Mouse (Mus musculus) CH12F3 (cell line): ENCODE data around the gene Crabp2.
"Not testable (repeated sequence)": the region's sequence is repeated elsewhere in the genome, so short reads cannot be mapped to it uniquely, and the experiment has no call there.

ENCODE experiments used
- in situ Hi-C: fragments of 300-500 bp; cut with MboI; formaldehyde crosslinking; loops from 2 replicates; pipeline ENCODE4 v1.14.3; 2020; ENCODE audit warnings: low sequenced_read_pairs

Gene Crabp2

DNA sequence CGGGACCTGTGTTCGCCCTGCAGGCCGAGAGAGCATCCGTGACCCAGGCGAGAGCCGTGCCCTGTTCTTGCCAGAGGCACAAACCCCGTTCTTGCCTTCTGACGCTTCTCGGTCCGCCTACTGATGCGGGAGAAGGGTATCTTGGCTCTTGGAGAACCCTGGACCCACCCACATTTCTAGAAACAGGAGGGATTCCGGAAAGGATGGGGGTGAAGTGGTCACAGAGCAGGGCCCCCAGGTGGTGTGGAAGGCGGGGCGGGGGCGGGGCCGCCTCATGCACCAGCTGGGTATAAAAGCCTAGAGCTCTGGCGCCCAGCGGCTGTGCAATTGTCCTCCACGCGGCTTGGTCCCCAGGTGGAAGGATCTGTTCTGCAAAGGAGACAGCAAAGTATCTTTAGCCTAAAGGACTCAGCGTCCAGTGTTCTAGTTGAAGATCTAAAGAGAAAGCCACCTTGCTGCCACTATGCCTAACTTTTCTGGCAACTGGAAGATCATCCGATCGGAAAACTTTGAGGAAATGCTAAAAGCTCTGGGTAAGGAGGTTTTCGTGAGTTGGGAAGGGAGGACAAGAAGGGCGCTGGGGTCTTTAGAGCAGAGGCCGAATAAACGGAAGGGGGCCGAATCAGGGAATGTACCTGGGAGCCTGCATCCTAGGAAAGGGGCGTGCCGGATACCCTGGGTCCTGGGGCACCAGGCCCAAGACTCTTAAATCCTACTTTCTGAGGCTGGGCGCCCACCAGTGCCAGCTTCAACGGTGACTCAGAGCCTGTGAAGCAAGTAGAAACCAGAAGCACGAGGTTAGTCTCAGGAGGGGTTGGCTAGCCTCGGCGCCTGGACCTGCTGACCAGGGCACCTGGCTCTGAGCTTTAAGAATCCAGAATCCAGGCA, at the start of gene Crabp2:
Gene Crabp2 (plus strand): TSS at position 289 of the 888 bp plus-strand sequence.
- in situ Hi-C loops, result no loop called here

DNA sequence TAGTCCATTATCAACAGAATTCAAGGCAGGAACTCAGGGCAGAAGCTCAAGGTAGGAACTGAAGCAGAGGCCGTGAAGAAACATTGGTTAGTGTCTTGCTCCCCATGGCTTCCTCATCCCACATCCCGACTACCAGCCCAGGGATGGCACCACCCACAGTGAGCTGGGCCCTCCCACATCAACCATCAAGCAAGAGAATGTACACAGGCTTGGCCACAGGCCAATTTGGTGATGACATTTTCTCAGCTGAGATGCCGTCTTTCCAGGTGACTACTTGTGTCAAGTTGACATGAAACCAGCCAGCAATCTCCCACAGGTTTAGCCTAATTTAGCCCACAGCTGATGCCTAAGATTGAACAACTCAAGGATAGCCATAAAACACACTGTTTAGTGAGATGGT, 49.2 kb upstream of the Crabp2 start:
- in situ Hi-C loops, result no loop called here

DNA sequence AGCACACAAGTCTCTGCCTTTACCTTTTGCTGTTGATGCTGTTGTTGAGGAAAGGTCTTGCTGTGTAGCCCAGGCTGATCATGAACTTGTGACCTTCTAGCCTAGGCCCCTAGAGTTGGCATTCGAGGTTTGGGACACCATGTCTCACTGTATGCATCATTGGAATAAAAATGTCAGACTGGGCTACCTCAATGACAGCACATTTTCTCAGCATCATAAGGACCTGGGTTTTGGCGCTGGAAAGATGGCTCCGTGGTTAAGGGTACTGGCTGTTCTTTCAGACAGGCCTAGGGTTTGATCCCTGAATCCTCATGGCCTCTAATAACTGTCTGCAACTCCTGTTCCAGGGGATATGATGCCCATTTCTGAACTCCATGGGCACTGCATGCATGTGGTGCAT, 48.7 kb upstream of the Crabp2 start:
- in situ Hi-C loops, result no loop called here

DNA sequence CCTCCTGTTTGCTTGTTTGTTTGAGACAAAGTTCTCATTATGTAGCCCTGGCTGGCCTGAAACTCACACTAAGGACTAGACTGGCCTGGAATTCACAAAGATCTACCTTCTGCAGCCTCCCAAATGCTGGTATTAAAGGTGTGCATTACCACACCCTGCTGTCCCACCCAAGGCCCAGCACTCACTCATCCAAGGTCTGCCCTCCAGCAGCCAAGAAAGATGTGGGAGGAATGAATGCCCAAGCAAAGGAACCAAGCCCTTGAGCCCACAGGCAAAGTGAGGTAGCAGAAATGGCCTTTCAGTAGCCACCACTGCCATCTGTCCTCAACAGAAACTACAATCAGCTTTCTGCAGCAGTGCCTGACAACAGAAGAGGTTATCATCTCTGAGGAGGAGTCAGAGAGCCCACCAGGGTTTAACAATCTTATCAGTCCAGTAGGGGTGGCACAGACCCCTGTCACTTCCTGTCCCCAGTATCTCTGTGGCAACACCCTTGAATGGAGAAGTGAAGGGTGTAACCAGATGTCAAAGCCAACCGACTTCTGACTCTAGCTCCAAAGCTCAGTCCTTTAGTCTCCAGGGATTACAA, 47.3 kb upstream of the Crabp2 start:
- in situ Hi-C loops, result no loop called here

DNA sequence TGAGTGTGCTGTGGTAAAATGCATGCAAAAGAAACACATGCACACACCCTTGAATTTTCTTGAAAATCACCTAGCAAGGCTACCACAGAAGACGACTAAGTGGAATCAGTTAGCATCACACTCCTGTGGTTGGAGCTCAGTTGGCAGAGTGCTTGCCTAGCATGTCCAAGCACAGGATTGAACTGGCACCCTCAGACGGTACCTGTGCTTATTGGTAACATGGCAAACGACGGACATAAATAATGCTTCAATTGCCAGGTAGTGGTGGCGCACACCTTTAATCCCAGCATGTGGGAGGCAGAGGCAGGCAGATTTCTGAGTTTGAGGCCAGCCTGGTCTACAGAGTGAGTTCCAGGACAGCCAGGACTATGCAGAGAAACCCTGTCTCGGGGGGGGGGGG, 46.5 kb upstream of the Crabp2 start:
- in situ Hi-C loops, result not testable (repeated sequence)

DNA sequence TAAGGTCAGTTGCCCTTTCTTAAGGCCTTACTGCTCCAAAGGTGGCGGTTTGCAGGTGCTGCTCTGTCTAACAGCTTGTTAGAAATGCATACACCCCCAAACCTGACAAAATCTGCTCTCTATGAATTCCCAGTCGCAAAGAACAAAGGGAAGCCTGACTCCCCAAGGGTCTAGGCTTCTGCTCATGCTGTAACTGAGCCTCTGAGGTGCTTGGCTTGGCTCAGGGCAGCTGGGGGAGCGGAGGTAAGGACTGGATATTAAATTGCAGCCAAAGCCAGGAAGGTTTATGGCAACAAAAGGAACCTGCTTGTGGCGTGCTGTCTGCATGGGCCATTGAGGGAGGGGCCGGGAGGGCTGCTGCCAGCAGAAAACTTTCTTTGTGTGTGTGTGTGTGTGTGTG, 44.6 kb upstream of the Crabp2 start:
- in situ Hi-C loops, result no loop called here

DNA sequence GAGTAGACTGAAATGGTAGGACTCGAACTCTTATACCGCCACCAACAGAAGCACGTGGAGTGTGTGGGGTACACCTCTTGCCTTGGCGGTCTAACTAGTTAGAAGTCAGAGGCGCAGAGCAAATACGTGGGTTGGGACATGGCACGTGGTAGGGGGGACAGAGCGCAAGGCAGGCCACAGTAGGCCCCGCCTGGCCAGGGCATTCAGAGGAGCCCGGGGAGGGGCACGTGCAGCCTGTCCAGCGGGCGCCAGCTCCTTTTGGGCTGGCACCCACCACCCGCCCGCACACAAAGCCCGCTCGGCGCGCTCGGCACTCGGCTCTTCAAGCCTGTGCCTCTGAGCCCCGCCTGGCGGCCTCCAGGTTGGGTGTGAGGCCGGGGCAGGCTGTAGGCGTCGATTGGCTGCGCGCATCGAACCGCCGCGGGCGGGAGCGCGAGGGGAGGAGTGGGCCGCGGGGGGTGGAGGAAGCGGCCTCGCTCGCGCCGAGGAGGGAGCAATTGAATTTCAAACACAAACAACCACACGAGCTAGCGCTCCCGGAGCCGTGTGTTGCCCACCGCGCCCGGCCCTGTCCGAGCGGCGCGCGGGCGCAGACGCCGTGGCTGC, 42.5 kb upstream of the Crabp2 start, which contains the start of gene Hdgf:
Gene Hdgf (plus strand): TSS at position 442 of the 606 bp plus-strand sequence.
- in situ Hi-C loops, result no loop called here

DNA sequence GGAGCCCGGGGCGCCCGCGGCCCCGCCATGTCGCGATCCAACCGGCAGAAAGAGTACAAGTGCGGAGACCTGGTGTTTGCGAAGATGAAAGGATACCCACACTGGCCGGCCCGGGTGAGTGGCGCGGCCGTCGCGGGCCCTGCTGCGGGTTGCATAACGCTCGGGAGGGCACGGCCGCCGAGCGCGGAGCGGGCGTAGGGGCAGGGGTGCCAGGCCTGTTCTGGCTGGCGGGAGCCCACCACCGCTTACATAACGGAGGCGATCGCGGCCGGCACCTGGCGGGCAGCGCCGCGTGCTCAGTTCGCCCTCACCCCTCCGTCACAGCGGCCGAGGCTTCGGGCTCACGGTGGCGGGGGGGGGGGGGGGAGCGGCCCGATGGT, 41.9 kb upstream of the Crabp2 start:
- in situ Hi-C loops, result no loop called here

DNA sequence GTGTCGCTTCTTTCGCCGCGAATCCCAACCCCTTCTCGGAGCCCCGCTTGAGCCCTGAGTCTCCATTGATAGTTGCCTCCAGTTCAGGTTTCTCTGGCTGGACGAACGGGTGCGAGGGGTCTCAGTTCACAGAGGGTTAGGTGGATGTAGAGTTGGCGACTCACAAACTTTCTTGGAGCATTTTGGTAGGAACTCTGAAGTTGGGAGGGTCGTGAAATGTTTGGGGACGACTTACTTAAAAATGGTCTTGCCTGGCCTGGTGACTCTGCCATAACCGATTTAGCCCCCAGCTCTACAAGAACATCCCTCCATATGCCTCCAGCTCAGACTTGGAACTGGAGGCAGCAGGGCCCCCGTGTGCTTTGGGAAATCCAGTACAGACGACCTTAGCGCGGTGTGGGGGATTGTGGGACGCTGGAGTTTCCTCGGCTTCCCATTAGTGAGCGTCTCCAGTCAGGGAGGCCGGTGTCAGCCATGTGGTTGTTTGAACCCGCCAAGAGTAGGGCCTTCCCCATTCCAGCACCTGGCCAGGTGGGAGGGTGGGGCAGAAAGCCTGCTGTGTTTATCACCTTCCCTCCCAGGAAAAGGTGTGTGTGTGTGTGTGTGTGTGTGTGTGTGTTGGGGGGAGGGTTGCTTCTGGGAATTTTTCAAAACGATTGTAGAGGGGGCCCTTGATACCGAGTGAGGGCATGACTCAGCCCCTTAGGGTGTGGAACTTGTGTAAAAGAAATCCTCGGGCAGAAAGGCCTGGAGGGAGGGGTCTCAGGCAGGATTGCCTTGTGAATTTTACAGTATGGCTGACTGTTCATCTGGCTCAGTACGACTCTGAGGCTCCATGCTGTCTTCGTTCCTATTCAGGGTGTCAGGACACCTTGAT, 41.2 kb upstream of the Crabp2 start:
- in situ Hi-C loops, result no loop called here

DNA sequence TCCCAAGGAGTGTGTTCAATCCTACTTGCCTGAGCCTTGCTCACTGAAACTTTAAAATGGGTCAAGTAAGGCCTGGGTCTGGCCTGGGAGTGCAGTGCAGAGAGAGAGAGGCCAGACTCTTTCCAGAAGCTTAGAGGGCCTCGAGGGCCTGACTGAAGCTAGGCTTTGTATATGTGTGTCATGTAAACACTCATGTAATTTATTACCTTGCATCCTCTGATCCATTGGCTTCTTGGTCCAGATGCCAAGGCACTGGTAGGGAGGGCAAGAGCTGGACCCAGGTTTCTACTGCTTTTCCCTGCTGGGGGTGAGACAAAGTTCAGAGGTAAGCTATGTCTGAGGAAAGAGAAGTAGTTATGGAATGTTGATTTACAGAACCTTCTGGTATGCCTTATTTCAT, 40.6 kb upstream of the Crabp2 start:
- in situ Hi-C loops, result no loop called here

DNA sequence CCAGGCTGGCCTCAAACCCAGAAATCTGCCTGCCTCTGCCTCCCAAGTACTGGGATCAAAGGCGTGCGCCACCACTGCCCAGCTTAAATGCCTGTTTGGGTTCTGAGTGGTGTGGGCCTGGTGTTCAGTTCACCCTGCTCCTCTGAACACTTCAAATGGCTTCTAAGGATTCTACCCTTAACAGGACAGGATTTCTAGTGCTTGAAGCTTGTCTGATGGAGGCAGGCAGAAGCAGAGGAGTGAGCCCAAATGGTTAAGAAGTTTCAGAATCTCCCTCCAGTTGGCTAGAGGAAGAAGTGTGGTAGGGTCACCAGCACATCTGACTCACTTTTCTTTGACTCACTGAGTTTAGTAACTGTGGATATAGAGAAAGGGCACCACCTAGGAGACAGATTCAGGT, 39.1 kb upstream of the Crabp2 start:
- in situ Hi-C loops, result no loop called here

DNA sequence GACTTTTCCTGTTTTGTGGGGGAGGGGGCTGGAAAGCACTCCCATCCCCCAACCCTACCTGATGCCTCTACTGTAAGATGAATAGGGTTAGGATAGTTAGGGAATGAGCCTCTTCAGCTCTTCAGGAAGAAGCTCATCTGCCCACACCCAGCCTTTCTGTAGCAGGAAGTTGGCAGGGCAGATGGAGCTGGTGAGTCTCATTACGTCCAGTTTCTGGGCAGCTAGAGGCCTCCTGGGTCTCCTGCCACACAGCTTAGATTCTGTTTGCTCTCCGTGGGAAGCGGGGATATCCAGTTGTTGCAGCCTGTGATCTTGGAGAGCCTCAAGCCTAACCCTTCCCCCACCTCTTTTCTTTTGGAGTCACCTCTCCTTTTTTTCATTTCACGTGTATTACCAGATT, 38.6 kb upstream of the Crabp2 start:
- in situ Hi-C loops, result no loop called here

DNA sequence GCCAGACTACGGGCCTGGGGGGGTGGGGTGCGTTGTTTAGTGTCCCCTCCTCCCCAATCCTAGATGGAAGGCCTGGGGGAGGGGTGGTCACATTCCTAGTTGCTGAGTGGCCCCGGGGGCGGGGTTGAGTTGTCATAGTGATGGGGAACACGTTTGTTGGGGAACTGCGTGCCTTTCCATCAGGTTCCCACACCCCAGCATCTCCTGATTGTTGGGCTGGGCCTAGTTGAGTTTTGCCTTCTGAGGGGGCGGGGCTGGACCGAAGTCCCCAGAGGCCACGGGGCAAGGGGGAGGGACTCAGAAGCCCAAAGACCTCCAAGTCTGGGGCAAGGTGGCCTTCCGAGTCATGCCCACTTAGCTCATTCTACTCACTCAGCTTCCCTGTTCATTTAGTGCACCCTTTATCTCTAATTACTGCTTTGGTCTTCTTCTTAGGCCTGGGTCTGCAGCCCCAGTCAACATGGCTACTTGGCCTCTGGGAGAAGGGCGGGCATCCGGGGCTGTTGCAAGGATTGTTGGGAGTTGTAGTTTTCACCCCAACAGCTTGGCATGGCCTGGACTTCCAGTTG, 37.8 kb upstream of the Crabp2 start:
- in situ Hi-C loops, result no loop called here

DNA sequence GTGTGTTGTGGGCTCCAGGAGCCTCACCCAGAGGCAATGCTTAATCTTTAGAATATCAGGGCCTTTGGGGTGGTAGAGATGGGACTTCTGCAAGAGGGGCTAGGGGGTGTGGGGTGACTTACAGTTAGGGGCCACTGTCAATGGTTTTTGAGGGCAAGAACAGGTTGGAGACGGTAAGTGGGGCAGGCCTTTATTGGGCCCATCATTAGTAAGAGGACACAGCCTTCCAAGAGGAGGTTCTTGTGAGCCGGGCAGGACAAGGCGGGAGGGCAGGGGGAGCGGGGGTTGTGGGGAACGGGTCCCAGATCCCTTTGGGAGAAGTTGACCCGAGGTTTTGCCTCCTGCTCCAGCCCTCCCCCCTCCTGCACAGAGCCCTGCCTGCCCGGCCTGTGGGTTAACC, 35.0 kb upstream of the Crabp2 start:
- in situ Hi-C loops, result no loop called here

DNA sequence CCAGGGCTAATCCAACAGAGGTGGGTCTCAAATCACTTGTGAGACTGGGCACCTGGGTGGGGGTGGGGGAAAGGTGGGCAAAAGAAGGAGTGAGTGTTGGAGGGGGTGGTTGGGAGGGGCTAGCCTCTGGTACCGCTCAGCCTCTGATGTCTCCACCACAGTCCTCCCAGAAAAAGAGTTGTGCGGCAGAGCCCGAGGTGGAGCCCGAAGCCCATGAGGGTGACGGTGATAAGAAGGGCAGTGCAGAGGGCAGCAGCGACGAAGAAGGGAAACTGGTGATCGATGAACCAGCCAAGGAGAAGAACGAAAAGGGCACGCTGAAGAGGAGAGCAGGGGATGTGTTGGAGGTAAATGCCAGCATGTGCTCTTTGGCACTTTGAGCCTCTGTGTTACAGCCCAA, 34.6 kb upstream of the Crabp2 start:
- in situ Hi-C loops, result no loop called here

DNA sequence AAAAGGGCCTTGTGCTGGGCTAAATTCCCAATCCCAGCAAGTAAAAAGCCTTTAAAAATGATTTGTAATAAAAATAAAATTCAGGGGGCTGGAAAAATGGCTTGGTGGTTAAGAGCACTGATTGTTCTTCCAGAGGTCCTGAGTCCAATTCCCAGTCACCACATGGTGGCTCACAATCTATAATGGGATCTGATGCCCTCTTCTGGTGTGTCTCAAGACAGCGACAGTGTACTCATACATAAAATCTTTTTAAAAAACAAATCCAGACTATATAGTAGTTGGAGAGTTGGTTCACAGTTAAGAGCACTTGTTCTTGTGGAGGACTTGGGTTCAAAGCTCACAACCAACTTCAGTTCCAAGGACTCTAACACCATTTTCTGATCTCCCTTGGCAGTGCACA, 31.5 kb upstream of the Crabp2 start:
- in situ Hi-C loops, result no loop called here

DNA sequence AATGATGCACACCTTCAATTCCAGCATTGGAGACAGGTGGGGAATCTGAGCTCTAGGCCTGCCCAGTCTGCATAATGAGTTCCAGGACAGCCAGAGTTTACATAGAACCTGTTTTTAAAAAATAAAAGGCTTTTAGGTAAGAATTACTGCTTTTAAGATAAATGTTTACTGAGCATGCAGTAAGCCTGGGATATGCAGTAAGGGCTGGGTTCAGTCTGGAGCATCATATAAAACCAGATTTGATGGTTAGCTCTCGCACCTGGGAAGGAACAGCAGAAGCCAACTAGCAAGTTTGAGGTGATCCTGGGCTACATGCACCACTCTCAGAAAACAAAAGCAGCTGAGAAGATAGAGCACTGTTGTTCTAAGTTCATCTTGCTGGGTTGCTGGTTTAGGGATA, 29.9 kb upstream of the Crabp2 start:
- in situ Hi-C loops, result no loop called here

DNA sequence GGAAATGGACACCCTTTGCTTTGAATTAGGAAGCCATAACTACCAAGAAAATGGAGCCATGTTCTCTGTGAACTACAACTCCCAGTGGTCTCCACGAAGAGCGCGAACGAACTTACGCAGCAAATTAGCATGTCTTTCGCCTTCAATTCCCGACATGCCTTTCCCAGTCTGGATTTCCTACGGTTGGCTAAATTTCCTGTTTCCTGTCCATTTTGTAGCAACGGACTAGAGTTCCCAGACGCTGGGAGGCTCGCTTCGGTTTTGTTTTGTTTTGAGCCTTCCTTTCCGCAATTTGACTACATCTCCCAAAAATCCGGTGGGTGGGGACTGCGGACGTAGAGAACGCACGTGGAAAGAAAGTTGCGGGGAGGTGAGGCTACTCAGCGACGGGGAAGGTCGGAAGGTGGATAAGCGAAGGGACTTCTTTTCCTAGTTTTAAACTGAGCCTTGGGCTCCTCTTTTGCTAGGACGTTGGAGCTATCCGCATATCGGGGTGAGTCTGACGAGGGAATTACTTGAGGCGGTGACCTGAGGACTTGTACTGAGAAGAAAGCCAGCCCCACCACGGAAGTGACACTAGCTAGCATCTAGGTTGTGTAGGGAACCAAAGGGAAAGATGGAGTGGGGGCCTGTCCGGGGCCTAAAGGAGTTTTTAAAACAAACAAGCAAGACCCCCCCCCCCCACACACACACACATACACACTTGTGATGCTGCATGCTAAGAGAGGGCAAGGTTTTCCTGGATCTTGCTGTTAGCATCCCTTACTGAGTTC, 28.9 kb upstream of the Crabp2 start, which contains the start of gene Mrpl24:
Gene Mrpl24 (plus strand): TSS at position 171 of the 773 bp plus-strand sequence.
- in situ Hi-C loops, result no loop called here

DNA sequence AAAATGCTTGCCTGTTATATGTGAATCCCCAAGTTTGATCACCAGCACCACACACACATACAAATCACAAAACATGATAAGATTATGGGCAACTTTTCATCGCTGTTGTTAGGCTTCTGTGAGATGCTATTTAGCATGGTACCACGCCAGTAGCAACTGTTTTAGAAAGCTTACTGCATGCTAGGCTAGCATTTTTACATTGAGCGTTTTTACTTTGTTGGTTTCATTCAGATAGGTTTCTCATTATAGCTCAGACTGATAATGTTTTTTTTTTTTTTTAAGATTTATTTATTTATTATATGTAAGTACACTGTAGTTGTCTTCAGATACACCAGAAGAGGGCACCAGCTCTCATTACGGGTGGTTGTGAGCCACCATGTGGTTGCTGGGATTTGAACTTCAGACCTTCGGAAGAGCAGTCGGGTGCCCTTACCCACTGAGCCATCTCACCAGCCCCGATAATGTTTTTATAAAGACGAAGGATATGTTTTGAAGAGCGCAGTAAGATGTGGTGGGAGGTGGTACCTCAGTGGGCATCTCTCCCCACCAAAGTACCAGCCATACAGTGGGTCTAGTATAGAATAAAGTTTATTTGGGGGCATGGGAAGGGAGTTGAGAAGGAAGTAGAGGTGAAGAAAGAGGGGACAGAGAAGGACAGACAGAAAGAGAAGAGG, 28.1 kb upstream of the Crabp2 start:
- in situ Hi-C loops, result no loop called here
